Mouse (Mus musculus): Measurements from ENCODE around the gene Hsd17b14.

- TF ChIP-seq CTCF (IDR thresholded peaks at IDR 0.05; ENCODE audit: low read depth, low read length), result no peak
- no peak for TF ChIP-seq GATA1 (IDR thresholded peaks at IDR 0.05; ENCODE audit: borderline replicate concordance, low read length)
These were observed 1.2 kb upstream of the Hsd17b14 start for GRCm38 (mm10) chr7:45553519-45553918.
